Mouse (Mus musculus): ENCODE measurements at regions not wholly inside any gene's neighbourhood (a gene's known extent, or its start where the extent isn't known, plus 50 kb on each side); places are given as distances from the start of the nearest gene placed in this dataset.

GRCm38 (mm10) chr1:120872554-120872953 lies 270.3 kb downstream of the En1 start:
- TF ChIP-seq POLR2A (IDR thresholded peaks at IDR 0.05; ENCODE audit: low read depth, low read length) (no peak), CTCF (IDR thresholded peaks at IDR 0.05; ENCODE audit: extremely low read depth, insufficient read depth, insufficient read length, insufficient replicate concordance) (no peak)
